ENCODE assay signal across 7 mouse cellular contexts in genomic region chr2:165858453-165859384, GRCm38 (mm10). TPM values are rescaled to one million over a fixed set of nuclear protein-coding genes. Genes with fewer than 3 reads are reported as not detected.
DNase-seq lines count a peak whose midpoint lies in the region; ATAC-seq and TF ChIP-seq lines count a peak whose summit lies in the region.

No protein-coding gene starts in this region.

- H3K9ac ChIP-seq in CH12.LX (ENCODE audit: insufficient read depth, low read depth), result peak overlapping the region; percentile 45
- peak overlapping the region; percentile 28; the same call in 1 of the 2 replicates for H3K9ac ChIP-seq in liver, embryonic 16.5 days (ENCODE audit: low read depth, low read length)

- ATAC-seq in G1E (ENCODE audit: extremely low read depth, insufficient number of reproducible peaks, low FRiP score, poor library complexity, severe bottlenecking), result no peak
- ATAC-seq in liver, embryonic 16.5 days (ENCODE audit: low read depth), result no peak
- no peak for ATAC-seq in monocyte, adult 5-6 weeks (replicated peaks; ENCODE audit: insufficient number of reproducible peaks, low FRiP score, low TSS enrichment, poor library complexity, severe bottlenecking)

- dilution Hi-C loops in CH12.LX (cut with MboI; ENCODE audit: extremely low pct_ligation_motif_present, extremely low pct_unique_long_range_greater_than_20kb, low sequenced_read_pairs), result no loop called here

- H3K4me3 ChIP-seq in CH12.LX (replicated peaks in 1 of 3; ENCODE audit: low read depth in 2 of 3, low read length in 2 of 3, poor library complexity in 1 of 3) (peak overlapping the region; percentile 26 to 46 (median 35)), G1E (ENCODE audit: low read depth, low read length) (peak overlapping the region; percentile 59; the same call in 1 of the 2 replicates)
- peak overlapping the region; percentile 32; the same call in 1 of the 2 replicates for H3K4me3 ChIP-seq in forebrain, embryonic 10.5 days
- no peak overlapping the region; the same call in 1 of the 2 replicates for H3K4me3 ChIP-seq in liver, embryonic 16.5 days (ENCODE audit: low read depth, low read length)

- in situ Hi-C loops in CH12.LX (cut with MboI; ENCODE audit: low pct_ligation_motif_present, low pct_unique_long_range_greater_than_20kb, low sequenced_read_pairs), result no loop called here

- DNase-seq in CH12.LX (ENCODE audit: extremely low read depth) (peak; percentile 52), G1E (ENCODE audit: low spot score) (peak; percentile 29)
- peak; percentile 36 for DNase-seq in forebrain, embryonic 10.5 days (ENCODE audit: extremely low spot score, low spot score)
- DNase-seq in heart, postnatal 4 days, result peak; percentile 64
- no peak for DNase-seq in layer of hippocampus, adult 18-20 months (ENCODE audit: low spot score in 2 of 2)

- WGBS in forebrain, embryonic 10.5 days, result 18% methylated on average over 12 of the region's 12 CpGs
- WGBS in liver, embryonic 16.5 days (ENCODE audit: insufficient replicate concordance), result 26% methylated on average over 12 of the region's 12 CpGs

- peak overlapping the region; percentile 64 for H3K4me2 ChIP-seq in CH12.LX (ENCODE audit: insufficient read depth, low read depth, poor library complexity, severe bottlenecking)
- H3K4me2 ChIP-seq in liver, embryonic 16.5 days (ENCODE audit: low read depth, low read length), result peak overlapping the region; percentile 44

- TF ChIP-seq RAD21 in CH12.LX (IDR thresholded peaks at IDR 0.05; ENCODE audit: low read depth, low read length), result no peak

- TF ChIP-seq CTCF in CH12.LX (conservative IDR thresholded peaks at IDR 0.05 in 1 of 2, IDR thresholded peaks at IDR 0.05 in 1 of 2; ENCODE audit: low read depth in 2 of 2, low read length in 2 of 2) (no peak), G1E (IDR thresholded peaks at IDR 0.05; ENCODE audit: low read depth, low read length) (no peak)

- TF ChIP-seq POLR2A in CH12.LX (IDR thresholded peaks at IDR 0.05; ENCODE audit: low read depth, low read length), result no peak

- H3K27me3 ChIP-seq in CH12.LX (replicated peaks), result no peaks in the 10 kb centered on the region
- H3K27me3 ChIP-seq in G1E (ENCODE audit: insufficient read depth, low read length), result no peaks in the 10 kb centered on the region
- H3K27me3 ChIP-seq in forebrain, embryonic 10.5 days (ENCODE audit: poor library complexity, severe bottlenecking), result no peaks in the 10 kb centered on the region
- H3K27me3 ChIP-seq in liver, embryonic 16.5 days (ENCODE audit: control insufficient read depth, insufficient read depth, low read depth, low read length), result no peaks in the 10 kb centered on the region

- H3K9me3 ChIP-seq in CH12.LX (replicated peaks; ENCODE audit: low read length), result no peaks in the 10 kb centered on the region
- no peaks in the 10 kb centered on the region for H3K9me3 ChIP-seq in G1E (replicated peaks)
- H3K9me3 ChIP-seq in forebrain, embryonic 10.5 days, result peaks cover 4% of the 10 kb centered on the region; the same call in 1 of the 2 replicates
- H3K9me3 ChIP-seq in liver, embryonic 16.5 days (replicated peaks; ENCODE audit: control insufficient read depth, low read length), result no peaks in the 10 kb centered on the region

- H3K79me2 ChIP-seq in CH12.LX (replicated peaks; ENCODE audit: control insufficient read depth, extremely low read depth, insufficient read depth, poor library complexity, severe bottlenecking), result peaks cover 99% of the 10 kb centered on the region

- peaks cover 26 to 80% of the 10 kb centered on the region in 2 experiments for H3K36me3 ChIP-seq in CH12.LX (replicated peaks in 1 of 2; ENCODE audit: control insufficient read depth in 1 of 2, insufficient read depth in 1 of 2, low read length in 1 of 2)
- peaks cover 96% of the 10 kb centered on the region for H3K36me3 ChIP-seq in G1E (replicated peaks)
- peaks cover 57% of the 10 kb centered on the region for H3K36me3 ChIP-seq in forebrain, embryonic 10.5 days (replicated peaks)
- peaks cover 2% of the 10 kb centered on the region for H3K36me3 ChIP-seq in liver, embryonic 16.5 days (ENCODE audit: control insufficient read depth, insufficient read depth)

- TF ChIP-seq EP300 in CH12.LX (IDR thresholded peaks at IDR 0.05; ENCODE audit: low read length), result no peak

- H3K4me1 ChIP-seq in CH12.LX (ENCODE audit: control insufficient read depth in 1 of 2, insufficient read depth in 2 of 2) (peaks cover 39 to 86% of the 10 kb centered on the region in 2 experiments), G1E (ENCODE audit: insufficient read depth, low read depth, low read length) (peaks cover 92% of the 10 kb centered on the region)
- H3K4me1 ChIP-seq in forebrain, embryonic 10.5 days, result peaks cover 89% of the 10 kb centered on the region
- H3K4me1 ChIP-seq in liver, embryonic 16.5 days (ENCODE audit: control insufficient read depth, low read depth, low read length), result peaks cover 67% of the 10 kb centered on the region

- H3K27ac ChIP-seq in CH12.LX (ENCODE audit: insufficient read depth, low read depth), result peak overlapping the region; percentile 56
- peak overlapping the region; percentile 90 for H3K27ac ChIP-seq in forebrain, embryonic 10.5 days
- peak overlapping the region; percentile 85 for H3K27ac ChIP-seq in liver, embryonic 16.5 days (ENCODE audit: low read length)

TF ChIP-seq in CH12.LX, 34 proteins besides CTCF, POLR2A, EP300 and RAD21:
- TF ChIP-seq MAFK (IDR thresholded peaks at IDR 0.05; ENCODE audit: insufficient replicate concordance, low read length) (no peak), HCFC1 (IDR thresholded peaks at IDR 0.05; ENCODE audit: low read depth, low read length) (peak; percentile 33; the same call in 1 of the 2 replicates), NELFE (IDR thresholded peaks at IDR 0.05; ENCODE audit: low read depth, low read length) (no peak), CHD2 (IDR thresholded peaks at IDR 0.05; ENCODE audit: low read length) (peak; percentile 84), ZNF384 (IDR thresholded peaks at IDR 0.05; ENCODE audit: low read depth, low read length) (peak; percentile 66), MAZ (IDR thresholded peaks at IDR 0.05; ENCODE audit: low read depth, low read length) (0 out of 2 replicates have a peak, but pooled peaks have one; percentile 22), GABPA (IDR thresholded peaks at IDR 0.05; ENCODE audit: insufficient replicate concordance, low read depth, low read length) (no peak)

RNA-seq across cellular contexts. Expression of gene Zmynd8, which starts 40.1 kb away (rescaled TPM):
- total RNA-seq in CH12.LX (2012; rRNA removed), result 34.0 and 35.1 TPM in 2 replicates
- total RNA-seq in CH12.LX (2014; rRNA removed), result 29.5 and 33.6 TPM in 2 replicates
- polyA plus RNA-seq in CH12.LX (2012; ENCODE audit: insufficient read length, low read depth), result 76.1 and 84.5 TPM in 2 replicates
- 144 and 153 TPM in 2 replicates for total RNA-seq in G1E (2014; fragmentation: Nextera tagmentation)
- total RNA-seq in G1E (2017), result 42.5 and 54.5 TPM in 2 replicates
- 69.5 and 82.4 TPM in 2 replicates for polyA plus RNA-seq in G1E (2012)
- 60.2 and 64.4 TPM in 2 replicates for polyA plus RNA-seq in forebrain, embryonic 10.5 days (2016; fragmentation: Nextera tagmentation; extraction: Ambion mirVana)
- 10 to 100 TPM; 49.5 to 50.4 TPM for total RNA-seq in heart, postnatal 4 days (2021)
- polyA plus RNA-seq in liver, embryonic 16.5 days (2015; fragmentation: Nextera tagmentation; extraction: Ambion mirVana), result 20.0 and 23.6 TPM in 2 replicates
- total RNA-seq in monocyte, adult 5-6 weeks (2017), result 42.6 to 54.2 TPM (median 44.4 TPM) in 3 replicates
- total RNA-seq in layer of hippocampus, adult 18-20 months (2021), result 100 to 1,000 TPM; 148 to 149 TPM

Comparison
In these comparisons a context has a peak if more than half of its experiments do, and no peak if none do; other contexts are left out.
1. DNase-seq: peak in CH12.LX (single experiment), G1E (single experiment), forebrain, embryonic 10.5 days (single experiment) and heart, postnatal 4 days (single experiment); none in layer of hippocampus, adult 18-20 months (0 of 2).
2. Peak in every context shown above with its lines, with median percentiles within 50 percentile points of each other: H3K27ac ChIP-seq.